In the genomic region with DNA sequence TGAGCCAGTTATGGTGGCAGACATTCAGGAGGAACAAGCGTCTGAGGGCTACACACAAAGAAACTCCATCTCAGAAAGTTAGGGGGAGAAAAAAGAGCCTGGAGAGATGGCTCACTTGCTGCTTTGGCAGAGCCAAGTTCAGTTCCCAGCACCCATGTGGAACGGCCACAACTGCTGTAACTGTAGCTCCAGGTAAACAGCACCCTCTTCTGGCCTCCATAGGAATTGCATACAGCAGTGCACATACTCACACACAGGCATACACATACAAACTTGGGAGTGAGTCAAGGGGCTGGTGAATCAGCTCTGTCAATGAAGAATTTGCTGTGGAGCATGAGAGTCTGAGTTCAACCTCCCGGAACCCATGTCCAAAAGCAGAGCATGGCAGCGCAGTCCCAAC, we compare ENCODE assay signal across 15 mouse cellular contexts. TPM values are rescaled to one million over a fixed set of nuclear protein-coding genes. Genes with fewer than 3 reads are reported as not detected.
DNase-seq lines count a peak whose midpoint lies in the region; ATAC-seq and TF ChIP-seq lines count a peak whose summit lies in the region.
"Had no signal": no experiment of that assay in that cellular context is flagged by ENCODE, and none has a peak within 500 bp of the region (broad histone marks: within the 10 kb centered on the region; RNA-seq: fewer than 3 reads in every experiment).

No protein-coding gene starts in this region.

- no peak overlapping the region for H3K4me3 ChIP-seq in layer of hippocampus, adult 2 months
- H3K4me3 ChIP-seq in bone marrow macrophage, adult 2 months (ENCODE audit: insufficient read depth, low read length): no peak overlapping the region
- H3K4me3 ChIP-seq: liver, embryonic 15.5 days; megakaryocyte, embryonic 14.5 days; stomach, embryonic 15.5 days had no signal

- peak; percentile 40 for DNase-seq in CD4-positive, CD25-positive, alpha-beta regulatory T cell, adult 2 months (ENCODE audit: low read depth, low spot score)
- no peak for DNase-seq in layer of hippocampus, adult 2 months (ENCODE audit: low spot score in 2 of 2)
- DNase-seq in layer of hippocampus, postnatal 25 days (ENCODE audit: extremely low spot score in 1 of 2, low spot score in 1 of 2): no peak
- DNase-seq in CD4-positive helper T cell, adult 2 months (ENCODE audit: low read depth, low spot score): peak; percentile 27
- DNase-seq in adrenal gland, postnatal 36 days: no peak
- DNase-seq in ovary, postnatal 14 days (ENCODE audit: low spot score): no peak
- DNase-seq: adrenal gland, adult 8-10 months; heart, postnatal 36 days had no signal

- H3K27ac ChIP-seq in layer of hippocampus, adult 2 months: no peak overlapping the region; the same call in 1 of the 2 replicates
- H3K27ac ChIP-seq in bone marrow macrophage, adult 2 months (ENCODE audit: insufficient read depth, low read depth, low read length): no peak overlapping the region
- H3K27ac ChIP-seq: liver, embryonic 15.5 days; stomach, embryonic 15.5 days had no signal

- TF ChIP-seq POLR2A in bone marrow macrophage, adult 2 months (IDR thresholded peaks at IDR 0.05; ENCODE audit: borderline replicate concordance, low read depth, low read length): no peak

- peak; percentile 66 for TF ChIP-seq CTCF in layer of hippocampus, adult 2 months (conservative IDR thresholded peaks at IDR 0.05)
- peak; percentile 39; the same call in 1 of the 2 replicates for TF ChIP-seq CTCF in bone marrow macrophage, adult 2 months (IDR thresholded peaks at IDR 0.05; ENCODE audit: low read depth, low read length)

- H3K4me1 ChIP-seq in bone marrow macrophage, adult 2 months (ENCODE audit: control insufficient read depth, insufficient read depth, low read length): peaks cover 3% of the 10 kb centered on the region; the same call in 1 of the 2 replicates

- no peak for ATAC-seq in CD4-positive, CD25-positive, alpha-beta regulatory T cell, adult 4 months
- ATAC-seq: forebrain, embryonic 16.5 days; intestine, embryonic 16.5 days had no signal

RNA-seq across cellular contexts. Expression of gene Zfp335, which starts 5.5 kb away (rescaled TPM):
- polyA plus RNA-seq in CD4-positive, CD25-positive, alpha-beta regulatory T cell, adult 4 months (2017; shearing (Covaris generic)): 1 to 10 TPM; 5.6 to 8.2 TPM
- 10 to 100 TPM; 29.0 to 30.9 TPM for total RNA-seq in layer of hippocampus, adult 2 months (2021)
- total RNA-seq in layer of hippocampus, postnatal 25 days (2021): 10 to 100 TPM; 23.3 to 29.1 TPM
- 14.0 and 14.5 TPM in 2 replicates for polyA plus RNA-seq in bone marrow macrophage, adult 2 months (2012; ENCODE audit: insufficient read depth, insufficient read length, missing spikeins)
- 10 to 100 TPM; 14.8 to 18.3 TPM for total RNA-seq in adrenal gland, postnatal 36 days (2021)

RNA-seq across cellular contexts. Expression of gene Pcif1, which starts 27.0 kb away (rescaled TPM):
- 100 to 1,000 TPM; 106 to 115 TPM for polyA plus RNA-seq in CD4-positive, CD25-positive, alpha-beta regulatory T cell, adult 4 months (2017; shearing (Covaris generic))
- total RNA-seq in layer of hippocampus, adult 2 months (2021): 10 to 100 TPM; 45.9 to 49.6 TPM
- total RNA-seq in layer of hippocampus, postnatal 25 days (2021): 10 to 100 TPM; 40.4 to 47.2 TPM
- polyA plus RNA-seq in bone marrow macrophage, adult 2 months (2012; ENCODE audit: insufficient read depth, insufficient read length, missing spikeins): 27.1 and 27.6 TPM in 2 replicates
- total RNA-seq in adrenal gland, postnatal 36 days (2021): 10 to 100 TPM; 45.4 to 53.9 TPM

RNA-seq across cellular contexts. Expression of gene Mmp9, which starts 34.5 kb away (rescaled TPM):
- polyA plus RNA-seq in CD4-positive, CD25-positive, alpha-beta regulatory T cell, adult 4 months (2017; shearing (Covaris generic)): 1 to 10 TPM; 2.0 to 4.1 TPM
- 1 to 10 TPM; 1.4 to 2.2 TPM for total RNA-seq in layer of hippocampus, adult 2 months (2021)
- 1 to 10 TPM; 1.5 to 1.8 TPM for total RNA-seq in layer of hippocampus, postnatal 25 days (2021)
- polyA plus RNA-seq in bone marrow macrophage, adult 2 months (2012; ENCODE audit: insufficient read depth, insufficient read length, missing spikeins): 0.70 and 1.4 TPM in 2 replicates
- total RNA-seq in adrenal gland, postnatal 36 days (2021): under 1 TPM; 0.56 to 0.60 TPM

RNA-seq across cellular contexts. Expression of gene Pltp, which starts 48.6 kb away (rescaled TPM):
- polyA plus RNA-seq in CD4-positive, CD25-positive, alpha-beta regulatory T cell, adult 4 months (2017; shearing (Covaris generic)): under 1 TPM; 0.34 to 0.98 TPM
- 10 to 100 TPM; 67.4 to 86.9 TPM for total RNA-seq in layer of hippocampus, adult 2 months (2021)
- total RNA-seq in layer of hippocampus, postnatal 25 days (2021): 10 to 100 TPM; 68.8 to 73.7 TPM
- 1,260 and 1,371 TPM in 2 replicates for polyA plus RNA-seq in bone marrow macrophage, adult 2 months (2012; ENCODE audit: insufficient read depth, insufficient read length, missing spikeins)
- 10 to 100 TPM; 21.1 to 34.7 TPM for total RNA-seq in adrenal gland, postnatal 36 days (2021)

RNA-seq across cellular contexts. Expression of gene Slc12a5, which starts 54.5 kb away (rescaled TPM):
- polyA plus RNA-seq in CD4-positive, CD25-positive, alpha-beta regulatory T cell, adult 4 months (2017; shearing (Covaris generic)): under 1 TPM in 1 of 2 experiments, not detected in 1; 0.31 TPM
- 100 to 1,000 TPM; 406 to 409 TPM for total RNA-seq in layer of hippocampus, adult 2 months (2021)
- 100 to 1,000 TPM; 366 to 382 TPM for total RNA-seq in layer of hippocampus, postnatal 25 days (2021)
- not detected in 2 replicates for polyA plus RNA-seq in bone marrow macrophage, adult 2 months (2012; ENCODE audit: insufficient read depth, insufficient read length, missing spikeins)
- 1 to 10 TPM; 4.3 to 7.9 TPM for total RNA-seq in adrenal gland, postnatal 36 days (2021)

Comparison
In these comparisons a context has a peak if more than half of its experiments do, and no peak if none do; other contexts are left out.
1. DNase-seq: peak in CD4-positive, CD25-positive, alpha-beta regulatory T cell, adult 2 months (single experiment) and CD4-positive helper T cell, adult 2 months (single experiment); none in layer of hippocampus, adult 2 months (0 of 2), layer of hippocampus, postnatal 25 days (0 of 2), adrenal gland, postnatal 36 days (0 of 2) and ovary, postnatal 14 days (single experiment).